Mouse (Mus musculus) heart, adult 2 months (tissue): ENCODE measurements around the gene Cep112. TPM values are rescaled to one million over a fixed set of nuclear protein-coding genes. Genes with fewer than 3 reads are reported as not detected.

ENCODE experiments used
- DNase-seq, 2 experiments: peaks; one replicate each; pipeline ENCODE4 v3.0.0; 2021
- H3K27ac ChIP-seq: fragments of 200-600 bp; 2 replicates; pipeline ENCODE4 v1.8.1; 2022
- H3K27me3 ChIP-seq: fragments of 200-500 bp; 2 replicates; pipeline ENCODE4 v1.6.1; 2012; ENCODE audit warnings: mild to moderate bottlenecking, low read length, inconsistent platforms, mixed read lengths; ENCODE audit not compliant: control insufficient read depth, insufficient read depth
- H3K36me3 ChIP-seq: fragments of 200-500 bp; 2 replicates; pipeline ENCODE4 v1.6.1; 2012; ENCODE audit warnings: low read length, inconsistent platforms; ENCODE audit not compliant: control insufficient read depth, insufficient read depth
- H3K4me1 ChIP-seq: fragments of 200-500 bp; 2 replicates; pipeline ENCODE4 v1.6.1; 2011; ENCODE audit warnings: low read length; ENCODE audit not compliant: control insufficient read depth, insufficient read depth
- H3K4me3 ChIP-seq: fragments of 200-600 bp; 2 replicates; pipeline ENCODE4 v1.8.1; 2022
- H3K79me2 ChIP-seq: fragments of 200-500 bp; replicated peaks from 2 replicates; pipeline ENCODE4 v1.6.1; 2012; ENCODE audit warnings: mild to moderate bottlenecking, inconsistent platforms, low read length, moderate library complexity, mixed read lengths; ENCODE audit not compliant: control insufficient read depth, insufficient read depth
- H3K9ac ChIP-seq: fragments of 200-500 bp; 2 replicates; pipeline ENCODE4 v1.6.1; 2012; ENCODE audit warnings: low read depth, mild to moderate bottlenecking, control low read depth, inconsistent platforms, low read length, mixed read lengths
- CTCF ChIP-seq: fragments of 200-600 bp; IDR thresholded peaks from 2 replicates; pipeline ENCODE4 v1.8.1; 2022; ENCODE audit warnings: antibody characterized with exemption, mild to moderate bottlenecking, moderate library complexity
- EP300 ChIP-seq: fragments of 200-500 bp; IDR thresholded peaks from 2 replicates; pipeline ENCODE4 v1.6.1; 2011; ENCODE audit warnings: low read depth, low read length, control low read depth; ENCODE audit not compliant: insufficient read depth
- POLR2A ChIP-seq: fragments of 200-500 bp; IDR thresholded peaks from 2 replicates; pipeline ENCODE4 v1.6.1; 2011; ENCODE audit warnings: mild to moderate bottlenecking, low read depth, low read length, control low read depth; ENCODE audit not compliant: insufficient read depth
- WGBS: fragments of 180-500 bp; shearing (Covaris S2); methylation state at CpG from one replicate; pipeline ENCODE4 v1.1.7; 2018; 5-methylcytosine and 5-hydroxymethylcytosine counted together
- intact Hi-C: fragments of 180-260 bp; cut with DNase I; formaldehyde crosslinking; loops from one replicate; pipeline ENCODE4 v1.15.1; 2025
- long read RNA-seq: library from polyadenylated mRNA; stranded (forward); transcript quantifications from one replicate; pipeline ENCODE4 v2.0.0, GENCODE M21; 2021
- polyA plus RNA-seq: library from polyadenylated mRNA; depleted of rRNA; stranded (reverse); fragments of >200 nt; gene quantifications from 2 replicates; pipeline ENCODE4 v1.2.3, GENCODE M21; 2012; rRNA removed
- total RNA-seq, 2 experiments: library from RNA; stranded (reverse); gene quantifications; 2 replicates each; pipeline ENCODE4 v1.2.3; 2021

The Cep112 gene
- total RNA-seq = 10 to 100 TPM; 10.6 to 14.4 TPM
- polyA plus RNA-seq = 1.1 and 3.9 TPM in 2 replicates
- long read RNA-seq, partial matches to known transcripts = 2 of 4 reads
- long read RNA-seq, other reads (novel, unspliced or antisense) = 1 of 4 reads

DNA sequence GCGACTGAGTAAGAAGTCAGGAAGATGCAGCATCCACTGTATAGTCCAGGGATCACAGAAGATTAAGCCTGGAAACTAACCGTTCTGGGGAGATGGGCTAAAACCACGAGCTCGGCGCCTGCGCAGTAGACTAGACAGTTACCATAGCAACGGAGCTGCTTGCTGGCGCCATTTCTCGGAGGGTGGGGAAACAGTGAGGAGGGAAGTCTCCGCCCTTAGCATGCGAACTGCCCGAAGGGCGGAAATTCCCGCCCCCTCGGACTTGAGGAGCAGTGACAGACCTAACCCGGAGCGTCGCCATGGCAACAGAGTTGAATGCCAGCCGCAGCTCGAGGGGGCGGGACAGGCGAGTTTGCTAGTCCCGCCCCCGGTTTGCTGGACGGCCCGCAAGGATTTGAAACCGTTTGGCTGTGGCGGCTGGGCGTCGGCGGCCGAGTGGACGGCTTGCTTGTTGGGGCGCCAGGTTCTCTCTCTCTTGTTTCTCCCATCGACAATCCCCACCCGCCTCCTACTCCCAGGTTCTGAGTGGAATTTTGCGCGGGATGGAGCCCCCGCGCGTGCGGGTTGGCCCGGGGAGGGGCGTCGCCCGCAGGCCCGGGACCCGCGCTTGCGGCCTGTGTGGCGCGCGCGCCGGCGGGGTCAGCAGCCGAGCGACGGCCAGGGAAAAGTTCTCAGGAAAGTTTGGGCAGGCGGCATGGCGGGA is at the start of gene Cep112:
Gene Cep112, plus strand, starts transcription at position 304 of the 703 bp plus-strand sequence.
- intact Hi-C loops = no loop called here
- Histone ChIP-seq H3K27ac (peak within 1 kb of the TSS; percentile 32; the same call in 1 of the 2 replicates), H3K9ac (peak within 1 kb of the TSS; percentile 53), H3K79me2 (no peaks in the 10 kb centered on the region), H3K36me3 (no peaks in the 10 kb centered on the region), H3K4me3 (peak within 1 kb of the TSS; percentile 60), H3K4me1 (no peaks in the 10 kb centered on the region), H3K27me3 (no peaks in the 10 kb centered on the region)
- no peak for TF ChIP-seq EP300
- TF ChIP-seq POLR2A = peak; percentile 61
- 2% methylated on average over 61 of the region's 61 CpGs for WGBS
- peak; percentile 94 to 98 for DNase-seq

DNA sequence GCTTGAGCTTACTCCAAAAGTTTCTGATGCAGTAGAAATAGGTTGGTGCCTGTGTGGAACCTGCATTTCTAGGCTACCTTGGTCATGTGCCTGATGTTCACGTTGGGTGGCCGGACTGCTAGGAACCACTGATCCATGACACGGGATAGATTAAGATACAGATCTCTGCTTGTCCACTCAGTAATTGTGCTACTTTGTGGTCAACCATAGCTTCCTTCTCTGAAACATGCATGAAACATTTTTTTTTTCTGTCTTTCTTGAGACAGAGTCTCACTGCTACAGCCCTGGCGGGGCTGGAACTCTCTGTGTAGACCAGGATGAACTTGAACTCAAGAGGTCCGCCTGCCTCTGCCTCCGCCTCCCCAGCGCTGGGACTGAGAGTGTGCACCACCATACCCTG is 48.2 kb upstream of the Cep112 start:
- H3K27ac ChIP-seq = no peak overlapping the region
- no peak for DNase-seq

DNA sequence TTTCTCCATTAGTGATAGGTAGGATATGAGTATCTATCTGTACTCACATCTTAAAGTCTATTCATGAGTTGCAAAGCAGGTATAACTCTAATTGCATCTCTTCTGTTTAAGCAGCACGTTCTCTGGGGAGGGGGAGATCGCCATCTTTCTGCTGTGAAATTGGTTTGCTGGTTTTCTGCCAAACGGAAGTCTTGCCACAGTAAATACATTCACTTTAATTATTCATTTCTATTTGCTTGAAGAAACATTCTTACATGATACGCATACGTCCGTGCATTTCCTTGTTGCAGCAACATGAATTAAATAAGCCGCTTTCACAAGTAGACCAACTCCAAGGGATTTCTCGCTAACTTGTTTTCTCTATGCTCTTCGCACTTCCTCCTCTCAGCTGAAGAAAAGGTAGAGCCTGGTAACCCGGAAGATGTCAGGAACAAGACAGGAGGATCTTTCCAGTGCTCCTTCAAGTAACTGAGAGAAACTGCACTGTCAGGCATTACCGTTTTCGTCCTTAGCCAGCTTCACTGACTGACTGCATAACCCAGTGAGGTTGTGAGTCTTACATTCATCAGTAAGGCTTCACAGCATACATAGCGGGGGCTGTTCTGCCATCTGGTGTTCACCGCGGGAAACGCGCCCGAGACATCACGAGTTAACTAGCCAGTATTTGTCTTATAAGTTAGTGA is 47.2 kb upstream of the Cep112 start:
- H3K4me3 ChIP-seq = no peak overlapping the region
- DNase-seq = peak; percentile 67 to 80
- no peak overlapping the region for H3K9ac ChIP-seq
- H3K79me2 ChIP-seq = no peaks in the 10 kb centered on the region
- 38% methylated on average over 19 of the region's 19 CpGs for WGBS
- TF ChIP-seq CTCF (peak; percentile 94), POLR2A (no peak), EP300 (peak; percentile 92)
- no peak overlapping the region for H3K27ac ChIP-seq
- H3K4me1 ChIP-seq = no peaks in the 10 kb centered on the region; the same call in 1 of the 2 replicates
- H3K36me3 ChIP-seq = no peaks in the 10 kb centered on the region
- intact Hi-C loops = loop anchor here (1.0 to 10.0 kb wide), 4 partner anchors 250 to 513 kb away; no protein-coding TSS in a partner anchor
- H3K27me3 ChIP-seq = no peaks in the 10 kb centered on the region

More for the DNA sequence above, 48.2 kb upstream of the Cep112 start:
- H3K27me3 ChIP-seq = no peaks in the 10 kb centered on the region
- no peaks in the 10 kb centered on the region; the same call in 1 of the 2 replicates for H3K4me1 ChIP-seq
- no peak overlapping the region for H3K9ac ChIP-seq
- no peaks in the 10 kb centered on the region for H3K36me3 ChIP-seq
- TF ChIP-seq EP300 (no peak), CTCF (no peak), POLR2A (no peak)
- H3K79me2 ChIP-seq = no peaks in the 10 kb centered on the region
- no peak overlapping the region for H3K4me3 ChIP-seq
- intact Hi-C loops = loop anchor here (10.0 kb wide), 1 partner anchor 512 kb away; no protein-coding TSS in a partner anchor
- 91% methylated on average over 7 of the region's 7 CpGs for WGBS

DNA sequence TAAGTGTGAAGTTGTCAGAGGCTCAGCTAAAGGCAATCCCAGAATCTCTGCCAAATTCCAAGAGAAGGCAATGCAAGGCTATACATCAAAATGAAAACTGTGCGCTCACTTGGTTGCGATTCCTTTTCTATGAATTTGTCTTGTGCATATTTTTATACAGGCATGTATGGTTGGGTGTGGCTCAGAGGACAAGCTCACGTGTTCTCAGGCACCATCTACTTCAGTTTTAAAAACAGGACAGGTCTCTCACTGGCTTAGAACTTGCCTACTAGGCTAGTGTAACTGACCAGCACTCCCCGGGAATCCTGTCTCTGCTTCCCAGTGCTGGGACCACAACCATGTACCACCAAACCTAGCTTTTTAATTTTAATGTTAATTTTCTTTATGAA is 46.6 kb upstream of the Cep112 start:
- Histone ChIP-seq H3K4me1 (no peaks in the 10 kb centered on the region; the same call in 1 of the 2 replicates), H3K4me3 (no peak overlapping the region), H3K79me2 (no peaks in the 10 kb centered on the region), H3K9ac (no peak overlapping the region), H3K27ac (no peak overlapping the region), H3K27me3 (no peaks in the 10 kb centered on the region), H3K36me3 (no peaks in the 10 kb centered on the region)
- intact Hi-C loops = loop anchor here (1.0 to 10.0 kb wide), 4 partner anchors 250 to 514 kb away; no protein-coding TSS in a partner anchor
- TF ChIP-seq CTCF (peak; percentile 0; the same call in 1 of the 2 replicates), POLR2A (no peak)
- no peak for DNase-seq
- 66% methylated on average over 4 of the region's 4 CpGs for WGBS

DNA sequence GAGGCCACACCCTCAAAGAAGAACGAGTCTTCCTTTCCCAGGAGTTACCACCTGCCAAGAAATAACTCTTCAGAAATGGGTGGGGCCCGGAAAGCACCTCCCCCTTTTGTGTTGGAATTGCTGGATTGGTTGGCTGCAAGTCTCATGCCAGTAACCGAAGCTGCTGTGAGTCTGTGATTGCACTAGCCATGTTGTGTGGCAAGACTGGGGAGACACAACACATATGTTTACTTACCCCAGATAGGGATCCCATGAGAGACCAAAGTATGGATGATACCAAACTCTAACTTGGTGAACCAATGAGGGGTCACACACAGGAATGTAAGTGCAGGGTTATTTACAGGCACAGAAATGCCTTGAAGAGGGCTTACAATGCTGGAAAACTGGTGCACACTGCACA is 42.3 kb upstream of the Cep112 start:
- intact Hi-C loops = no loop called here
- 72% methylated on average over 3 of the region's 3 CpGs for WGBS
- H3K4me3 ChIP-seq = no peak overlapping the region

More for the DNA sequence above, 42.3 kb upstream of the Cep112 start:
- Histone ChIP-seq H3K27me3 (no peaks in the 10 kb centered on the region), H3K4me1 (no peaks in the 10 kb centered on the region; the same call in 1 of the 2 replicates), H3K36me3 (no peaks in the 10 kb centered on the region), H3K9ac (no peak overlapping the region), H3K27ac (no peak overlapping the region), H3K79me2 (no peaks in the 10 kb centered on the region)
- TF ChIP-seq POLR2A (no peak), EP300 (no peak), CTCF (no peak)
- DNase-seq = no peak
